Mouse (Mus musculus): ENCODE results near the gene Zfp36l1.

DNA sequence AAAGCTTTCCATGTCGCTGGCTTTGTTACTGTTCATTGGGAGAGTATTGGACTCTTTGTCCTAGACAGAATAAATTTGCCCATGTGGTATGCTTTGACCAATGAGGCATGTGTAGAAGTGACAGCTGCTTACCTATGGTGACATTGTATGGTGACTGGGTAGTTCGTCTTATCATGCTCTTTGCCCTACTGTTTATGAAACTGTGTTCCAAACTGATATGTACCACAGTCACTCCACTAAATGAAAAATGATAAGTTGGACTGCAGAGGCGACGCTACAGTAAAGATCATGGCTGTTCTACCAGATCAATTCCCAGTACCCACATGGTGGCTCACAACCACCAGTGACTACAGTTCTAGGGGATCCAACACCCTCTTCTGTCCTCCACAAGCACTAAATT, 24.7 kb downstream of the Zfp36l1 start:
- TF ChIP-seq USF1 (IDR thresholded peaks at IDR 0.05; ENCODE audit: low read depth), result no peak
- TF ChIP-seq FOSL1 (IDR thresholded peaks at IDR 0.05; ENCODE audit: insufficient read depth, low read length, poor library complexity, severe bottlenecking), result no peak
- TF ChIP-seq CTCF (IDR thresholded peaks at IDR 0.05; ENCODE audit: control insufficient read depth, insufficient read depth, insufficient read length), result no peak
- TF ChIP-seq MAX (IDR thresholded peaks at IDR 0.05), result no peak
- no peak for TF ChIP-seq MYOG (IDR thresholded peaks at IDR 0.05; ENCODE audit: control insufficient read depth, extremely low read depth, insufficient read length)
- no peak for TF ChIP-seq CEBPB (IDR thresholded peaks at IDR 0.05; ENCODE audit: low read depth)
